Mouse (Mus musculus) erythroblast, embryonic 14.5 days (primary cell): Measurements from ENCODE around the gene Tmem30a.

Experiments used
- GATA1 ChIP-seq: IDR thresholded peaks from 2 replicates; pipeline ENCODE4 v1.6.1; 2012; ENCODE audit warnings: low read length, inconsistent platforms, mixed read lengths
- TAL1 ChIP-seq: IDR thresholded peaks from 3 replicates; pipeline ENCODE4 v1.6.1; 2012; ENCODE audit warnings: low read length, inconsistent platforms, mixed read lengths

- TF ChIP-seq GATA1 (no peak), TAL1 (no peak)
Observed at GRCm38 (mm10) chr9:79842028-79842427, 48.7 kb upstream of the Tmem30a start.
